Mouse (Mus musculus): ENCODE data around the gene Retreg1. TPM values are rescaled to one million over a fixed set of nuclear protein-coding genes. Genes with fewer than 3 reads are reported as not detected.

The Retreg1 gene
- total RNA-seq, 1 experiment from 2014 or later = 24.3 TPM

DNA sequence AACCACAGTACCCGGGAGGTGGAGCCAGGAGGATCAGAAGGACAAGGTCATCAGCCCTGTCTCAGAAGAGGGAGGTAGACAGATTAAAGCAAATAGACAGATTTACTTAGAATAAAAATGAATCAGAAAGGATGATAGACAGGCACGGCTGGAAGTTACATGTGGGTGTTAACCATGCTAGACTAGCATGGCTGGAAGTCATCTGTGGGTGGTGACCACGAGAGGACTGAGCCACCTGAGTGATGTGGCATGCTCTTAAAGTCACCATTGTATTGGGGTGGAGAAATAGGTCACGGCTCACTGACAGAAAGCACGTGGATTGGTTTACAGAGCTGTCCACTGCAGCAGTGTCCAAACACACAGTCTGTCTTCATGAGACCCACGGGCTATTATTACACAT lies 36.2 kb downstream of the Retreg1 start:
- DNase-seq = no peak

DNA sequence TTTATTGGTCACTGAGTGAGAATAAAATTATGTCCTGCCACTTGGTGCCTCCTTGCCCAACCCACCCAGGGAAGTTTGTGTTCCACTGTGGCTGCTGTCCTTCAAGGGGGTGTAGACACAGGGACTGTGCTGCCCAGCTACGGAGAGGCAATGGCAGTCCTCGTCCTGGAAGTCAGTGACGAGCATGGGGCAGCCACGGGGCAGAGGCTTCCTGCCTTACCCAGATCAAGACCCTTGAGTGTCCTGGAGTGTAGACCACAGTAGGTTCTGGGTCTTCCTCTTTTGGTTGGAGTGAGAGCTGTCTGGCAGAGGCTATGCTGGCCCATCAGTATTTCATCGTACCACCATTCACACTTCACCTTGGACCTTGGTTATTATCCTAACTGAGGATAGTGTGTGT lies 37.2 kb downstream of the Retreg1 start:
- DNase-seq = no peak

DNA sequence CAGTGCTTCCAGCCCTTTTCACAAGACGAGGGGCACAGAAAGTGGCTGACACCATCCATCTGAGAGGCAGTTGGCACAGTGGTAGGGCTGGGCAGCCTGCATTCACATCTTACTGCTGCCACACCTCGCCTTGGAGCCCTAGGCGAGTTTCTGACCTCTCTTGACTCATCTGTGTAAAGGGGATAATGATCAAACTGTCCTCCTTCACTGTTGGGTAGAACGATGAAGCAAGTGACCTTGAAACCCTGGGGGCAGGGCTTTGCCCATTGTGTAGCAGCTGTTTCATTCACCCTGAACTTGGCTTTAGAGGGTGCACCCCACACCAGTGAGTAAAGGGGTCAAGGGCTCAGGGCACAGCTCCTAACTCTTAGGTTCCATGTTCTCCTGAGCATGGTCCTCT lies 39.0 kb downstream of the Retreg1 start:
- DNase-seq = no peak

DNA sequence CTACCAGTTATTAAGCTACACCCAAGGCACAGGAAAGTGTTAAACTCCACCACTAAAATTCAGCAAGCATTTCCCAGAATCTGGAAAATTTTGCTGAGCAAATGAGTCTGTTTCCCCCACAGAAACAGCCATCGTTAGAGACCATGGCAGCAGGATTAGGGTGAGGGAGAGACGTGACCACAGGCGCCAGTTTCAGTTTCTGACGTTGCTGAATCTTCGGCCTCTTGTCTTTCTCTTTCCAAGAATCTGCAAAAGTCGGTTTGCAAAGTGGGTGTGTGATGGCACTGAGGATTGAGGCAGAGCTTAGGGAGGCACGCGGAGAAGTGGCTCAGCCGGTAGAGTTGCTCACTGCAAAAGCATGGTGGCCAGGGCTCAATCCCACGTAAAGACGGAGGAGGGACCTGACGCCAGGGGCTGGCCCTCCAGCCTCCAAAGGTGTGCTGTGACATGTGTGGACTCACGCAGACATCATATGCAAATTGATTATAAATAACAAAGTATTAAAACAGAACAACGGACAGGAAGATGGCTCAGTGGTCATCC lies 41.5 kb downstream of the Retreg1 start:
- DNase-seq = no peak

DNA sequence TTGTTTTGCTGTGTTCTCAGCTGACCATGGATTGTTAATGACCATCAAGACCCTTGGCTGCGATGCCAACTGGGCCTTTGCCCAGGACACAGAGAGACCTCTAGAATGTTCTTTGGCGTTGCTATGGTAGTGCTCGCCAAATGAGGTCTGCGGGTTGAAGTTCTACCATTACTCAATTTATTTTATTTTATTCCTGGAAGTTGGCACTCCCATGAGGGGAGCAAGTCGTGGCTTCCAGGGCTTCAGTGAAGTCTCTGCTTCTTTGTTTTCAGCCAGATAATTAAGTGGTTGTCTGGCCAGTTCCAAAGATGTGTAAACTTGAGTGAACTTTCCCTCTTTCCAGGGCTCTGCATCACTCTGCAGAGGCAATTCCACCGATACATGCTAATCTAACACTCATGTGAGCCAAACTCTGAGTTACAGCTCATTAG lies 43.6 kb downstream of the Retreg1 start:
- peak; percentile 62 for DNase-seq

DNA sequence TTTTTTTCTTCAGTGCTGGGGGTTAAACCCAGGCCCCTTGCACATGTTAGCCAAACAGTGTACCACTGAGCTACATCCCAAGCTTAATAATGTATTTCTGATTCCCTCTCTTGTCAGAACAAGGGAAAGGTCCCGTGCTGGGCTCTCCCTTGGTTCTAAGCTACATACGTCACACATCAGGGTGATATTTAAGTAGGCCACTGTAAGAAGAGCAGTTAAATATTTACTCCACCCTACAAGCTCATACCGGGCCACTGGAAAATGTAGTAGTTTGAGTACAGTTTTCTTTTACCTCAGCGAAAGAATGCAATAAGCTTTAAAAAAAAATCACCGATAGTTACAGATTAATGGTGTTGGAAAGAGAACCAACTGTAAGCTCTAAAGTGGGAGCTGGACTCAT lies 46.9 kb downstream of the Retreg1 start:
- no peak for DNase-seq

DNA sequence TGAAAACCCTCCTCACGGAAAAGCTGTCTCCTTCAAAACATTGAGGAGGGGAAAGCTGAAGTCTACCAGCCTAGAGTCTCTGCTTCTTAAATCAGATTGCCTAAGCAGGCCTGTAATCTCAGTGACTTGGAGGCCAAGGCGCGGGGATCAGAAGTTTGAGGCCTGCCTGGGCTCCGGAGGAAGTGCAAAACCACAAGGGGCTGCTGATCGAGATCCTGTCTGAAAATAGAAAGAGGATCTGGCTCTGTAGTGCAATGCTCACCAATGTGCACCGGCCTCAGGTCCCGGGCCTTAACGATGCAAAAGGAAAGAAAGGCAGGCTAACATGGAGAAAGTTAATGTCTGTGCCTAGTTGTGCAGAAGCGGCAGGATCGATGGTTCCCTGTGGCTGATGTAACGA lies 48.6 kb downstream of the Retreg1 start:
- peak; percentile 23 for DNase-seq

DNA sequence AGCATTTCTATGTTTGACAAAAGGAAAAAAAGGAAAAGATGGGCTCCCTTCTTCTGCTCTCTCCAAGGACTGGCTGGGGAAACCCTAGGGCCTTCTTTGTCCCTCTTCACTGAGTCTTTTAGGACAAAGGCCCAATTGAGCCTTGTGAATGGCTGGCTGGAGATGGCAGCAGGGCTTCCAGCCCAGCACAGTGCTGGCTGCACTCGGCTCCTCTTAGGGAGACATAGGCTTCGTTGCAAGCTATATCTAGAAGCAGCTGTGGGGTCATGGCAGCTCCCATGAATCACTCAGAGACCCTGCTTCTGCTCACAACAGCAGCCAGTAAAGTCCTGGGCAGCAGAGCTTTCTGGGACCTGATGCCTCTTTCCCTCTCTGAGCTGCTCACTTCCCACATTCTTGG lies 50.3 kb downstream of the Retreg1 start:
- no peak for DNase-seq

DNA sequence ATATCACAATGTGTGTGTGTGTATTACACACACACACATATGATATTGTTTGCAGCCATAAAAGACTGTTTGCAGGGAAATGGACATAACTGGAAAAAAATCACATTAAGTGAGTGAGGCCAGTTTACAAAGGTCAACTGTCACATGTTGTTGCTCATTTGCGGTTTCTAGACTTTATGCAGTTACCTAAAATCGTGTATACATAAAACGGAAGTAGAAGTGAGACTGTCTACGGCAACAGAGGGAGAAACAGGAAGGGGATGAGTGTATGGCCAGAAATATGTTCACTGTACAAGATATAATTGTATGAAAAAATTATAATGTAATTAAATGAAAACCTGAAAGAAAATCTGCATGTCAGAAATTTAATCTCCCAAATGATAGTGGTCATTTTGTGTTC lies 53.8 kb downstream of the Retreg1 start:
- no peak for DNase-seq

DNA sequence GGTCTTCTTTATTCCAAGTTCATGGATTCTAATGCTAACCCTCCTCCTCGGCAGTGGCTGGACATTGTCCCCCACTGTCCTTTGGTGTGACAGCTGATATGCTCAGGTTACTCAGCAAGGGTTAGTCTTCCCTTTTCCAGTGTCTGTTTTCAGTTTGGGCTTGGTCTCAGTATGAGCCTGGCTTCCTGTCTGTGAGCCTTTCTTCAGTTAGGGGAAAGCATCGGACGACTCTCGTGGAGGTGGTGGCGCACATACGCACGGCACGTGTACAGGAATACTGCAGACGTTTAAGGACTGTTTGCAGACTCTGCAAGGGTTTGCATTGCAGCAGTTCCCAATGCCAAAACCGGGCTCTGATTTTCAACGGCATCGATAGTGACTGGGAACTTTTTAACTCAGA lies 54.6 kb downstream of the Retreg1 start:
- no peak for DNase-seq

DNA sequence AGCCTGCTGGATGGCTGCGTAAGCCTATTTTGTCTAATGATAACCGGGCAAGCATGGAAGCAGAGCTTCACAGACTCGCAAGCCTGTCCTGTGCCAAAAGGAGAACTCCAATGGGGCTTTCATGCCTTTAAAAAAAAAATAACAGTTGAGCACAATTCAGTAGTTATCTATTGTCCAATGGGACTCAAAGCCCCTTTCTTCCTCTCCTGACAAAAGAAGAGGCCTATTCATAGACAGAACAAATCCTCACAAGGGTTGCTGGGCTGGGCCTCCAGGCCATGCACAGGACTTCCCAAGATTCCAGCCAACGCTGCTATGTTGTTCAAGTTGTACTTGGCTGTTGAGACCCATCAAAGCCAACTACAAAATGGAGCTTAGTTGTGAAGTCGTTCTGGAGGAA lies 56.0 kb downstream of the Retreg1 start:
- no peak for DNase-seq

DNA sequence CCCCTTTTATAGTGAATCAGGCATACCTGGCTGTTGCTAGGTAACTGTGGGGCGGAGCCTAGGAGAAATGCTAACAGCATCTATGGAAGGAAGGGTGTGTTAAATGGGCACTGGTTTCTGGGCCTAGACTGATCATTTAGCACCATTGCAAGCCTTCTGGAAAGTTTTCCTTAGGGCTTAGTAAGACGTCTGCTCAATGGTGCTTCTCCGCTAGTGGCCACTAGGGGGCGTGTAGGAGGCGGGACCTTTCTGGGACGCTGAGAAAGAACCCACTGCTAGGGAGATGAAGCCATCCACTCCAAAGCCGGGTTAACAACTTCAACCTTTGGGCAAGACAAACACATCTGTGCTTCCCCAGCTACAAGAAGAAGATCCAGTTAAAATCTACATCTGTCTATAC lies 57.6 kb downstream of the Retreg1 start:
- DNase-seq = peak; percentile 94

DNA sequence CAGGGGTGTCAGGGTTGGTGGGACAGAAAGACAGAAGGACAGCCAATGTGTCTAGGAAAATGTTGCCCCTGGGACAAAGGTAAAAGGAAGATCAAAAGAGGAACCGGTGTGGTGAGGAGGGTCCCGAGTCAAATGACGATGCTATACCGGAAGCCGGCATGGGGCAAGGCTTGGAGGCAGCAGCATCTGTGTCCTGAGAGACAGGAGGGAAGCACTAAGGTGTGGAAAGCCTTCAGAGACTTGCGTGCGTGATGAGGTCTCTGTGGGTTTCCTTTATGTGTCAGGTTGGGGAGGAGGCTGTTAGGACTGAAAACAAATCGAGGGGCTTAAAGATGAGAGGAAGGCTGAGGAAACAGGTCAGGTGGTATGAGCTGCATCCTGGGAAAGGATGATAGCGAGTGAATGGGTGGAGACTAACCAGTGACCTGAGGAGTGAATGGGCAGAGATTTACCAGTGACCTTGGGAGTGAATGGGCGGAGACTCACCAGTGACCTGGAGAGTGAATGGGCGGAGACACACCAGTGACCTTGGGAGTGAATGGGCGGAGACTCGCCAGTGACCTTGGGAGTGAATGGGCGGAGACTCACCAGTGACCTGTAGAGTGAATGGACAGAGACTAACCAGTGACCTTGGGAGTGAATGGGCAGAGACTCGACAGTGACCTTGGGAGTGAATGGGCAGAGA lies 60.1 kb downstream of the Retreg1 start:
- DNase-seq = no peak

DNA sequence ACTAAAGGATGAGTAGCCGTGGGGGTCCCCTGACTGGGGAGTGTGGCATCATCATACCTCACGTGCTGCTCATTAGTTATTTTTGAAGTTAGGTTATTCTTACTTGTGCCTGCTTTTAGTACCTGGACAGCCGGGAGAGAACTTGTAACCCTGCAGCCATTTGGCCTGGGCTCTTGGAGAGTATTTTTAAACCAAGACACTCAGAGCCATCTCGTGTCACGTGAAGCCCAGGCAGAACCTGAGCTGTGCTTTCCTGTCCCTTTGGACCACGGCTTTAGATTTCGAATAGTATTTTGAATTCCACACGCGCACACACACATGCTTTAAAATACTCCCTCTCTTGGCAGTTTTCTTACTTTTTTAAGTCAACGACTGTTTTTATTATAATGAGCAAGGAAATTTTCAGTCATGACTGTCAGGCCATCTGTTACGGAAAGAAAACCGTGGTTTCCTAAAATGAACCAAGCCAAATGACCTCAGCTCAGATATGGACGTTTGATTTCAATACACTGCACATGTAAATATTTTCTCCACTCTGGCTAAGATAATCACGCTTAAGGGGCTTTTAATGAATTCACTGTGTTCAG lies 61.5 kb downstream of the Retreg1 start:
- DNase-seq = no peak

DNA sequence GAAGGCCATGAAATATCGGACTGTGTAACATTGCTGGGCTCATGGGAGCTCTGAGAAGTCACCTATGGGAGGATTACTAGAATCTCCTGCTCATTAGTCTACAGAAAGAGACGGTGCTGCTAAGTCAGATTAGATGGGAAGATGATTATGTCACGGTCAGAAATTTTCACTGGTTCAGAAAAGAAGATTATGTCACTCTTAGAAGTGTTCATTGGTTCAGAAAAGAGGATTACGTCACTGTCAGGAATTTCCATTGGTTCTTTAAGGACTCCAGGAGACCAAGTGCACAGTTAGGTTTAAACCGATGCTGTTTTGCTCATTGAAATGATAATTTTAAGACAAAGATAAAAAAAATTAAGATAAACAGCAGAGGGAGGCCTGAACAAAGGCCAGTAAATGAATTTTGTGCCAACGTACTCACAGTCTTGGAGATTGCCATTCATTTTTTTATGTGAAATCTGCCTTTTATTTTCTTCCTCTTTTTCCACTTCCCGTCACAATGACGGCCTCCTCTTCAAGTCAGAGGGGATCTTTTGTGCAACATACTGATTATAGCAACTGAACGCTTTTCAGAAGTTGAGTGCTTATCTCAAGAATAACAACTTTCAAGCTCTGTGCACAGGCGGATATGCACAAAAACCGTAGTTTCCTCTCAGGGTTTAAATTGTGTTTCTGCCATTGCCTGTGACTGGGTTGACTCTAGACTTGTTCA lies 67.0 kb downstream of the Retreg1 start:
- no peak for DNase-seq

DNA sequence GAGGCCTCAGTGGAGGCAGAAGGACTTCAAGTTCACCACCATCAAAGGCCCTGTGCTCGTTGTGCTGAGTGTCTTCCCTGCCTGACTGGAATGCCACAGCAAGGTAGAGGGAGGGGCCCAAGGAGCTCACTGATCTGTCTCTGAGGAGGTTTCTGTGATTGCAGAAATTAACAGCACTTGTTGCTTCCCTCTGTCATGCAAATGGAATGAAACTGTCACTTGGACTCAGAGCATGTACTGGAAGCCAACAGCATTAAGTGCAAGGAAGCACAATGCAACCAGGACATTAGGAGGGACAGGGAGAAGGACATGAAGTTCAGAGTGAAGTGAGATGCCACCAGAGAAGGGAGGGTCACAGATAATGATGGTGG lies 67.5 kb downstream of the Retreg1 start:
- no peak for DNase-seq

DNA sequence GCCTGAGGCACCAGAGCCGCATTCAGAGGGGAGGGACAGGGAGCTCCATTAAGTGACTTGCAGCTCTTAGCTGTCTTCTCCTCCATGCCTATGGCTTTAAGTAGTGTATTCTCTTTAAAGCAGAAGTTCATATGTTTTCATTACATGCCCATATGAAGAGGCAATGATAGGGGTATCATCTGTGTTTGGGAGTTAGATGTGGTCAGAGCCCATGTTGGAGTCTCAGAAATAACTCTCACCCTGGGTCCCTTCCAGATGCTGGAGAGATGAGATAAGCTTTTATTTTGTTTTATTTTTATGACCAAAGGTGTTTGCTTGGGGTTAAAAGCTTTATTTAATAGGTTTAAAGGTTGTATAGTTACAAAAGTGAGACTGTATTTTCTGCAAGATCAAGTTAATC lies 67.9 kb downstream of the Retreg1 start:
- DNase-seq = no peak

DNA sequence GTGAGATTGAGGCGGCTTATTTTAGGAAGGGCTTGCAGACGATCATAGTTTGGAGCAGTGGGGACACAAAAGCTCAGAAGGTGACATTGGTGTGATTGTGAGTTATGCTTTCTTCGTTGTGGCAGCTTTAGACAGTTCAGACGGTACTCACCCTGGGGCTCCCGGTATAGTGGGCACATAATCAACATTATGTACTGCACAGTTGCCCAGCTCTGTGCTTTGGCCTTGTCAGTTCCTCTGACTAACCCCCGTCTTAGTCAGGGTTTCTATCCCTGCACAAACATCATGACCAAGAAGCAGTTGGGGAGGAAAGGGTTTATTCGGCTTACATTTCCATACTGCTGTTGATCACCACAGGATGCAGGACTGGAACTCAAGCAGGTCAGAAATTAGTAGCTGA lies 69.9 kb downstream of the Retreg1 start:
- no peak for DNase-seq

DNA sequence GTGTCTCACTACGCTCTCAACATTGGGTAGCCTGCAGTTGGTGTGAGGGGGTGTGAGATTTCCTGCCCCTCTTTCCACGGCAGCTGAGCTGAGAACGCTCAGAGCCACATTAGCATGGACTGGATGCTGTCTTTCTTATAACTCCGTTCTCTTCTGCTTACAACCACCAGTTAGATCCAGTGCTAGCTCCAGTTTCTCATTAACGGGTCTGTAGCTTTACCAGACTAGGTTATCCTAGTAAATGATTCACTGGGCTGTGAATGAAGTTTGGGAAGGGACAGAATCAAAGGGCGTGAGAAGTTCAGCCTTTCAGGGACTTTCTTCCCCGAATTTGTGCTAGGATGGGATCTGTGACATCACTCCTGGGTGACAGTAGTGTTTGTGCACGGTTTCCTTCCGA lies 70.7 kb downstream of the Retreg1 start:
- no peak for DNase-seq

DNA sequence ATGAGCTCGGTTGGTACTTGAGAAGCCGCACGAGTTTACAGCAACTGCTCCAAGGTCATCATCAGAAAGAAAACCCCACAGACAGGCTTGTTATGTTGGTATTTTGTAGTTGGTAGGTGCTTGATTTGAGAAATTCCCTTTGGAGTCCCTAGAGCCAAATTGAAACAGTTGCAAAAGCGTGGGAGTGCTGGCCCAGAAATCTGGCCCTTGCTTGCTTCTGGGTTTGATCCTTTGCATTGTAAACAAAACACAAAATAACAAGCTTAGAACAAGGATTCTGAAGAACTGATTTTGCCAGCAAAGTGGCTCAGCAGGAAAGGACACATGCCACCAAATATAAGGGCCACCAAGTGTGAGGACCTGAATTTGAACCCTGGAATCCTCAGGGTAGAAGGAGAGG lies 71.2 kb downstream of the Retreg1 start:
- no peak for DNase-seq

DNA sequence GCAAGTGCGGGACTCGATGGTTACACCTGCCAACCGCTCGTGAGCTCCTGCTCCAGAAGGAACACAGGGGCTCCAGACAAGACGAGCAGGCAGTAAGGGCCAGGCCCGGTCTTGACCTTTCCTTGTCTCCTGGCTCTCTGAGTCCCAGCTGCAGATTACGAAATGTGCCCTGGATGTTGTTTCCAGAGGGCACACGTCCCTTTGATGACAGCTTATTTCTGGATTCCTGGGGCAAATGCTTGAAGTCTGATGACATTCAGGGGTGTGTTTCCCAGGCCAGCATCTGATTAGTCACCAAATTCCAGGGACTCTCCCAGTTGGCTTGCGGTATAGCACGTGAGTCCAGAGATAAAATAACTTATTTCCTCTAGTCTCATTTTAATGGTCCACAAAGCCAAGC lies 72.0 kb downstream of the Retreg1 start:
- DNase-seq = peak; percentile 84

DNA sequence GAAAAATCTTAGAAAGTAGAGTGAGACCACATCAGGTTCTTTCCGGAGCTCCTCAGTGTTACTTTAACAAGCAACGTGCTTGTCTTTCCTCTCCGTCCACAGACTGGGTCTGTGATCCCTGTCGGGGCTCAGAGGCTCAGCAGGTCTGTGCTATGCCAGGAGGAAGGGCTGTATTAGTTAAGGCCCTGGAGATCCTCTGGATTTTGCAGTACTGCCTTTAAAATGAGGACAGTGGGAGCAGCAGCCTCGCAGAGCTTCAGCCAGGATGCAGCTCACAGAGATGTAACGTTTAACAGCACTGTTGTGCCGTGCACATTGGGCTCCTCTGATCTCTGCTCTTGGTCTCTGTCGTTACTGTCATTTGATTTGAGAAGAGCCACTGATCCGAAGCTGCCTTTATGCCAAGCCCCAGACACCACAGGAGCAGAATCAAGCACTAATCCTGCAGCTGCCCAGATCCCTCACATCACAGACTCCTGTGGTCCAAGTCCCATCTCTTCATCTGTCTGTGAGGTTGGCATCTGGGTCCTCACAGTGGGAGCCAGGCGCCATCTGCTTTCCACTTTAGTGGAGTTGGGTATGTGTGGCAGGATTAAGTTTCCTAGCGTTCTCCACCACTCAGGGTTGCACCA lies 72.7 kb downstream of the Retreg1 start:
- DNase-seq = no peak

DNA sequence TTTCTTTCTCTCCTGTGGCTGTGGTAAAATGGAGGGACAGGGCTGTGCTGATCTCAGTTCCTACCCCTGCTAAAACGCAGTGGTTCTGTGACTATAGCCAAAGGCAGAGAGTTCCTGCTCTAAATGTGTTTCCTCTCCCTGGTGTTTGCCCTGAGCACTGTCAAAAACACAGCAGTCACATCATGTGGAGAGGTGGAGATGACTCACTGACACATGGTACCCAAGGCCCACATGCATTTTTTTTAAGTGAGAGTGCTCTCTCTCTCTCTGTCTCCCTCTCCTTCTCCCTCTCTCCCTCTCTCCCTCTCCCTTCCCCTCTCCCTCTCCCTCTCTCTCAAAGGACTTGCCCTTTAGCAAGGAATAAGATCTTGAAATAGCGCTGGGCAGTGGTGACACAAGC lies 73.3 kb downstream of the Retreg1 start:
- DNase-seq = no peak
